Mouse (Mus musculus): ENCODE measurements at regions not wholly inside any gene's neighbourhood (a gene's known extent, or its start where the extent isn't known, plus 50 kb on each side); places are given as distances from the start of the nearest gene placed in this dataset.

DNA sequence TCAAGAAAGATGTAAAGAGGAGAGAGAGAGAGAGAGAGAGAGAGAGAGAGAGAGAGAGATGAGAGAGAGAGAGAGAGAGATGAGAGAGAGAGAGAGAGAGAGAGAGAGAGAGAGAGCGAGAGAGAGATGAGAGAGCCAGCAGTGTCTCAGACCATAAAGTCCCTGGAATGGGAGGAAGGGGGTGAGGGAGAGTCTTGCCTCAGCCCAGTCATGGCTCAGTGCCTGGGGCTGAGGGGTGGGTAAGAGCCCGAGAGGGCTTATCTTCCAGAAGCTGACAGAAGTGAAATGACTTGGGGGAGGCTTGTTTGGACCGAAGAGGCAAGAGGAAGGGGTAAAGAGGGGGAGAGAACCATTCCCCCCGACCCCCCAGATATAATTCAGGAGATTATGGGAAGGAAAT, 79.6 kb downstream of the Hif1an start:
- WGBS, result 58% methylated on average over 4 of the region's 4 CpGs
- H3K4me1 ChIP-seq (replicated peaks; ENCODE audit: control insufficient read depth, insufficient read depth, low read length), result no peaks in the 10 kb centered on the region
- no peaks in the 10 kb centered on the region for H3K36me3 ChIP-seq (ENCODE audit: control insufficient read depth, insufficient read depth, low read length)
- TF ChIP-seq CTCF (IDR thresholded peaks at IDR 0.05; ENCODE audit: borderline replicate concordance, control insufficient read depth, extremely low read depth, insufficient read depth, low read length, poor library complexity) (no peak), POLR2A (IDR thresholded peaks at IDR 0.05; ENCODE audit: control insufficient read depth, extremely low read depth, insufficient read depth, low read length, poor library complexity) (no peak)
- no peak overlapping the region for H3K4me3 ChIP-seq (ENCODE audit: control insufficient read depth, insufficient read depth, low read length)
- peaks cover 5% of the 10 kb centered on the region for H3K27me3 ChIP-seq (ENCODE audit: control insufficient read depth, insufficient read depth, low read length)
- DNase-seq, result no peak
- H3K27ac ChIP-seq (ENCODE audit: control insufficient read depth, insufficient read depth, low read length), result no peak overlapping the region

DNA sequence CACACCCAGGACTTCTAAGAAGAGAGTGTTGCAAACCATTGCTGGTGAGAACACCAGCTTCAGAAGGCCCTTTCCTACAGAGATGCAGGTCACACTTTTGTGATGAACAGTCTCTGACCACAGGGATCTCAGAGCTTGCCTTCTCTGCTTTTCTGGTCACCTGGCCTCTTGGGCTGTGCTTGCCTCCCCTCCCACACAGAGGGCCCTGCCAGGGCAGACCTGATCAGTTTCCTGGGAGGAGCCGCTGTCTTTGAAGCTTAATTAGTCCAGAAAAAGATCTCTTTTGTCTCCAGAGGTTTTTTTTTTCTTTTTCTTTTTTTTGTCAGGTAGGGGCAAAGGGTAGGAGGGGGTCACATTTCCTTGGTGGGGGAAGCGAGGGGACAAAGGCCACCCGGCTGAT, 81.7 kb downstream of the Hif1an start:
- H3K36me3 ChIP-seq (ENCODE audit: control insufficient read depth, insufficient read depth, low read length), result no peaks in the 10 kb centered on the region
- H3K27ac ChIP-seq (ENCODE audit: control insufficient read depth, insufficient read depth, low read length), result no peak overlapping the region
- no peak overlapping the region for H3K4me3 ChIP-seq (ENCODE audit: control insufficient read depth, insufficient read depth, low read length)
- TF ChIP-seq POLR2A (IDR thresholded peaks at IDR 0.05; ENCODE audit: control insufficient read depth, extremely low read depth, insufficient read depth, low read length, poor library complexity) (no peak), CTCF (IDR thresholded peaks at IDR 0.05; ENCODE audit: borderline replicate concordance, control insufficient read depth, extremely low read depth, insufficient read depth, low read length, poor library complexity) (no peak)
- WGBS, result 69% methylated on average over 3 of the region's 3 CpGs
- no peaks in the 10 kb centered on the region for H3K4me1 ChIP-seq (replicated peaks; ENCODE audit: control insufficient read depth, insufficient read depth, low read length)
- peaks cover 2% of the 10 kb centered on the region for H3K27me3 ChIP-seq (ENCODE audit: control insufficient read depth, insufficient read depth, low read length)
- DNase-seq, result no peak

DNA sequence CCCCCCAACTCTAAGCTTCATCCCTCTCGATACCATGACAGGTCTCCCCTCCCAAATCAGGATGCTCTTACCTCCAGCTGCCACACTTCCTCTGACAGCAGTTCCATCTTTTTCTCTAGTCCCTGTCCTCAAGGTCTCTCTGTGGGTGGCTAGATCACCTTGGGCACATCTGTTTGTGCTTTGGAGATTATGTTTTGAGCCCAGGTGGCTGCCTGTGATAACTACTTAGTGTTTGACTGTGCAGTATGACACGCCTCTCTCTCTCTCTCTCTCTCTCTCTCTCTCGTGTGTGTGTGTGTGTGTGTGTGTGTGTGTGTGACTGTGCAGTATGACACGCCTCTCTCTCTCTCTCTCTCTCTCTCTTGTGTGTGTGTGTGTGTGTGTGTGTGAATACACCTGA, 82.3 kb downstream of the Hif1an start:
- H3K4me3 ChIP-seq (ENCODE audit: control insufficient read depth, insufficient read depth, low read length), result no peak overlapping the region
- H3K36me3 ChIP-seq (ENCODE audit: control insufficient read depth, insufficient read depth, low read length), result no peaks in the 10 kb centered on the region
- no peak overlapping the region for H3K27ac ChIP-seq (ENCODE audit: control insufficient read depth, insufficient read depth, low read length)
- no peak for DNase-seq
- WGBS, result 45% methylated on average over 4 of the region's 4 CpGs
- no peaks in the 10 kb centered on the region for H3K4me1 ChIP-seq (replicated peaks; ENCODE audit: control insufficient read depth, insufficient read depth, low read length)
- TF ChIP-seq CTCF (IDR thresholded peaks at IDR 0.05; ENCODE audit: borderline replicate concordance, control insufficient read depth, extremely low read depth, insufficient read depth, low read length, poor library complexity) (no peak), POLR2A (IDR thresholded peaks at IDR 0.05; ENCODE audit: control insufficient read depth, extremely low read depth, insufficient read depth, low read length, poor library complexity) (no peak)
- peaks cover 5% of the 10 kb centered on the region for H3K27me3 ChIP-seq (ENCODE audit: control insufficient read depth, insufficient read depth, low read length)

DNA sequence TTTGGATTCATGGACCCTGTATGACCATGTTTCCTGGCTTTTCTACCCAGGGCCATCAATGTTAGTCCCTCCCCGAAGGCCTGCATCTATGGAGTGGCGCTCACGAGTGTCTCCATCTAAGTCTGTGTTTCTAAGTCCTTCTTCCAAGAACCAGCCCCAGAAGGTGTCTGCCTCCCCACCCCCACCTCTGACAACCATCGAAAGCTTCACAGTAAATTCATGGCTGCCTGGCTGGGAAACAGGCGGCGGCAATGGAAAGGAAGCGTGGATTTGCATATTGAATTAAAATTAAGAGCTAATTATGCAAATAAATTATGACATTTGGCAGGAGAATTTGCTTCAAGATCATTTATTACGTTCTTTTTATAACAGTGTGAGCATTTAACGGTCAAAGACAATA, 83.9 kb downstream of the Hif1an start:
- no peaks in the 10 kb centered on the region for H3K4me1 ChIP-seq (replicated peaks; ENCODE audit: control insufficient read depth, insufficient read depth, low read length)
- no peak for DNase-seq
- 79% methylated on average over 9 of the region's 9 CpGs for WGBS
- TF ChIP-seq POLR2A (IDR thresholded peaks at IDR 0.05; ENCODE audit: control insufficient read depth, extremely low read depth, insufficient read depth, low read length, poor library complexity), result no peak
- no peak for TF ChIP-seq CTCF (IDR thresholded peaks at IDR 0.05; ENCODE audit: borderline replicate concordance, control insufficient read depth, extremely low read depth, insufficient read depth, low read length, poor library complexity)
- no peak overlapping the region for H3K4me3 ChIP-seq (ENCODE audit: control insufficient read depth, insufficient read depth, low read length)
- H3K36me3 ChIP-seq (ENCODE audit: control insufficient read depth, insufficient read depth, low read length), result no peaks in the 10 kb centered on the region
- peaks cover 4% of the 10 kb centered on the region for H3K27me3 ChIP-seq (ENCODE audit: control insufficient read depth, insufficient read depth, low read length)
- no peak overlapping the region for H3K27ac ChIP-seq (ENCODE audit: control insufficient read depth, insufficient read depth, low read length)

DNA sequence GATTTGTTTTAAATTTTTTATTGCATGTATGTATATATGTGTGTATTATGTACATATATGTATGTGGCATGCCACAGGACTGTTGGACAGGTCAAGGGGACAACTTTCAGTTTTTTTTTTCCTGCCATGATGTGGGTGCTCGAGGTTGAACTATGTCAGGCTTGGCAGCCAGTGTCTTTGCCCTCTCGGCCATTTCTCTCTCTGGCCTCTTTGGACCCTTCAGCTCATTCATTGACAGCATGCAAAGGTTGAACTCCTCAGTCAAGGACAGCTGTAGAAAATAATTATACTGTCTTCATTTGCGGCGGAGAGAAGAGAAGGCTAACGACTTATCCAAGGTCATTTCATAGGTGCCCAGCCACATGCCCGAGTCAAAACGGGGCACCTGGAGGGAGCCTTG, 86.6 kb downstream of the Hif1an start:
- Histone ChIP-seq H3K27ac (ENCODE audit: control insufficient read depth, insufficient read depth, low read length) (no peak overlapping the region), H3K27me3 (ENCODE audit: control insufficient read depth, insufficient read depth, low read length) (peaks cover 4% of the 10 kb centered on the region), H3K36me3 (ENCODE audit: control insufficient read depth, insufficient read depth, low read length) (no peaks in the 10 kb centered on the region), H3K4me1 (replicated peaks; ENCODE audit: control insufficient read depth, insufficient read depth, low read length) (no peaks in the 10 kb centered on the region), H3K4me3 (ENCODE audit: control insufficient read depth, insufficient read depth, low read length) (no peak overlapping the region)
- TF ChIP-seq CTCF (IDR thresholded peaks at IDR 0.05; ENCODE audit: borderline replicate concordance, control insufficient read depth, extremely low read depth, insufficient read depth, low read length, poor library complexity), result no peak
- no peak for TF ChIP-seq POLR2A (IDR thresholded peaks at IDR 0.05; ENCODE audit: control insufficient read depth, extremely low read depth, insufficient read depth, low read length, poor library complexity)
- 72% methylated on average over 7 of the region's 7 CpGs for WGBS
- DNase-seq, result no peak

DNA sequence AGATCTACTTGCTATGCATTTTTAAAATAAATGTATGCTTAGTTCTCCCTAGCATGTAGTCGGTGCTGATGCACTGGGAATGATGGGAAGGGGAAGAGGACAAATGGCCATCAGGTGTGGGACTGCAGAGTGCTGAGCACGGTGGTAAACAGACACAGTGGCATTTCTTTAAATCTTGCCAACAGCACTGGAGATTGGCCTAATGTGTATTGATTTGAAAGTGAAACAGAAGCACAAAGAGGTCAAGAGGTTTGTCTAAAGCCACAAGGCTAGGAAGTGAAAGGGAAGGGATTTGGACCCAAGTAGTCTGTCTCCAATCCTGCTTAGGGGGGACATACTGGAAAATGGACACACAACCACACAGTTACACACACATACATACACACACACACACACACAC, 88.2 kb downstream of the Hif1an start:
- WGBS, result 19% methylated on average over 2 of the region's 2 CpGs
- H3K4me3 ChIP-seq (ENCODE audit: control insufficient read depth, insufficient read depth, low read length), result no peak overlapping the region
- no peaks in the 10 kb centered on the region for H3K4me1 ChIP-seq (replicated peaks; ENCODE audit: control insufficient read depth, insufficient read depth, low read length)
- TF ChIP-seq POLR2A (IDR thresholded peaks at IDR 0.05; ENCODE audit: control insufficient read depth, extremely low read depth, insufficient read depth, low read length, poor library complexity), result no peak
- TF ChIP-seq CTCF (IDR thresholded peaks at IDR 0.05; ENCODE audit: borderline replicate concordance, control insufficient read depth, extremely low read depth, insufficient read depth, low read length, poor library complexity), result no peak
- H3K36me3 ChIP-seq (ENCODE audit: control insufficient read depth, insufficient read depth, low read length), result no peaks in the 10 kb centered on the region
- H3K27me3 ChIP-seq (ENCODE audit: control insufficient read depth, insufficient read depth, low read length), result peaks cover 4% of the 10 kb centered on the region
- H3K27ac ChIP-seq (ENCODE audit: control insufficient read depth, insufficient read depth, low read length), result no peak overlapping the region
- DNase-seq, result no peak

DNA sequence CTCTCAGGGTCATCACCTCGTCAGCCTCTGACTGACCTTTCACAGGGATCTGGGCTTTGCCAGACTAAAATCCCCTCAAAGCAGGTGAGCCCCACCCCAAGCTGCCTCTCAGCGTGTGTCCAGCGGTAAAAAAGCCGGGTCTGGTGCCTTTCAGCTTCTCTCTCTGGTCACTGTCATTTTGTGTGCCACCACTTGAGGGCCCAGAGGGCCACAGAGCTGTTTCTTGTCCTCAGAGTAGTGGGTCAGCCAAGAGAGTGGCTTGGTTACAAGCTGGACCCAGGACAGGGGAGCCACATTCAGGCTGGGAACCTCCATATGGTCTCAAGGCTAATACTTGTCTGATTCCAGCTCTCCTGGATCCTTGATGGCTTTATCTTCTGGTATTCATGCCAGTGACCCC, 89.0 kb downstream of the Hif1an start:
- no peak for DNase-seq
- H3K4me3 ChIP-seq (ENCODE audit: control insufficient read depth, insufficient read depth, low read length), result no peak overlapping the region
- TF ChIP-seq CTCF (IDR thresholded peaks at IDR 0.05; ENCODE audit: borderline replicate concordance, control insufficient read depth, extremely low read depth, insufficient read depth, low read length, poor library complexity), result no peak
- no peak for TF ChIP-seq POLR2A (IDR thresholded peaks at IDR 0.05; ENCODE audit: control insufficient read depth, extremely low read depth, insufficient read depth, low read length, poor library complexity)

More for the DNA sequence above, 89.0 kb downstream of the Hif1an start:
- Histone ChIP-seq H3K36me3 (ENCODE audit: control insufficient read depth, insufficient read depth, low read length) (no peaks in the 10 kb centered on the region), H3K27ac (ENCODE audit: control insufficient read depth, insufficient read depth, low read length) (no peak overlapping the region), H3K4me1 (replicated peaks; ENCODE audit: control insufficient read depth, insufficient read depth, low read length) (no peaks in the 10 kb centered on the region), H3K27me3 (ENCODE audit: control insufficient read depth, insufficient read depth, low read length) (peaks cover 4% of the 10 kb centered on the region)
- whole genome bisulfite sequencing, result 14% methylated on average over 4 of the region's 4 CpGs
